Mouse (Mus musculus) kidney, postnatal 36 days (tissue): ENCODE measurements around the gene Acot11.
"Not testable (repeated sequence)": the region's sequence is repeated elsewhere in the genome, so short reads cannot be mapped to it uniquely, and the experiment has no call there.

Experiments
- DNase-seq, 2 experiments: peaks; one replicate each; pipeline ENCODE4 v3.0.0; 2021 to 2022; ENCODE audit warnings: mixed read lengths in 2 of 2

The Acot11 gene

DNA sequence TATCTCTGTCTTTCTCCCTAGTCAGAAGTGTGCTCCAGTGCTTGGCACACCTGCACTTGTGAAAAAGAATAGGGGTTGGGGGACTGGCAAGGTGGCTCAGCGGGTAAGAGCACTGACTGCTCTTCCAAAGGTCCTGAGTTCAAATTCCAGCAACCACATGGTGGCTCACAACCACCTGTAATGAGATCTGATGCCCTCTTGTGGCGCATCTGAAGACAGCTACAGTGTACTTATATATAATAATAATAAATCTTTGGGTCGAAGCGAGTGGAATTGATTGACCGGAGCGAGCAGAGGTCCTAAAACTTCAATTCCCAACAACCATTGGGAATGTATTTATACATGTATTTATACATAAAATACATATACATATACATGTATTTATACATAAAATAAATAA lies 29.0 kb downstream of the Acot11 start:
- not testable (repeated sequence) for DNase-seq

DNA sequence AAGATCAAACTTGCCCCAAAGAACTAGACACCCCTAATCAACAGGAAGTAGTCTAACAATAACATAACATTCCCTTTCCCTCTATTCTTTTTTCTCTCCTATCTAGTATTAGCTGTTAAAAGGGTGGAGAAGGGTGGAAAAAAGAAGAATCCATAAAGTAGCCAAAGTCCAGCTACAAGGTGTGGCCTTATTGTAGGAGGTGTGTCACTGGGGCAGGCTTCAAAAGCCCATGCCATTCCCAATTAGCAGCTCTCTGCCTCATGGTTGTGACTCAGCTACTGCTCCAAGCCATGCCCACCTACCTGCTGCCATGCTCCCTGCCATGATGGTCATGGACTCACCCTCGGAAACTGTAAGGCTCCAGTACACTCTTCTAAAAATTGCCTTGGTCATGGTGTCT lies 32.2 kb downstream of the Acot11 start:
- no peak for DNase-seq

DNA sequence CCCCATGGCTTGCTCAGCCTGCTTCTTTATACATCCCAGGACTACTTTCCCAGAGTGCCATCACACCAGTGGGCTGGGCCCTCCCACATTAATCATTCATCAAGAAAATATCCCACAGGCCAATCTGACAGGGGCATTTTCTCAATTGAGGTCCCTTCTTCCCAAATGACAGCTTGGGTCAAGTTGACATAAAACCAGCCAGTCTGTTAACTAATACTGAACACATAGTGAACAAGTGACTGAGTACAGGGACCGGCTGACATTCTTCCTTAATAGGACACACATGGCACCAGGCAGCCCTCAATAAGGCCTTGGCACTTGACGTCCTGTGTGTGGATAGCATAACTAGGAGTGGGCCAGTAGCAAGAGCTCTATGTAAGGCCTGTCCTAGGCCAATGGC lies 35.5 kb downstream of the Acot11 start:
- no peak for DNase-seq

DNA sequence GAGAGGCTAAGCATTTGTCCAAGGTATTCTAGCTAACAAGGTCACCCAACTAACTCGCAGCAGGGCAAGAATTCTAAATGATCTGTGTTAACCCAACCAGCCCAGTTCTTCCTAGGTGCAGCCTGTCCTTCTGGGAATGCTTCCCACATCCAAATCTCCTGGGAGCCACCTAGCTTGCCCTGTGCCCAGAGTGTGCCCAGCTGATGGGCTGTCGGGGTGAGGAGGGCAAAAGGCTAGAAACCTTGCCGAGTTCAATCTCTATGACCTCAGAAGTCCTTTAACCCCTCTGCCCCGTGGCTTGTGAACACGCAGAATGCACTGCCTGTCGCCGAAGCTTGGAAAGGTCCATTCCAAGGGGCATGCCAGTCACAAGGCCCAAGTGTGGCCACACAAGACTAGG lies 40.6 kb downstream of the Acot11 start:
- peak; percentile 22 to 24 for DNase-seq

DNA sequence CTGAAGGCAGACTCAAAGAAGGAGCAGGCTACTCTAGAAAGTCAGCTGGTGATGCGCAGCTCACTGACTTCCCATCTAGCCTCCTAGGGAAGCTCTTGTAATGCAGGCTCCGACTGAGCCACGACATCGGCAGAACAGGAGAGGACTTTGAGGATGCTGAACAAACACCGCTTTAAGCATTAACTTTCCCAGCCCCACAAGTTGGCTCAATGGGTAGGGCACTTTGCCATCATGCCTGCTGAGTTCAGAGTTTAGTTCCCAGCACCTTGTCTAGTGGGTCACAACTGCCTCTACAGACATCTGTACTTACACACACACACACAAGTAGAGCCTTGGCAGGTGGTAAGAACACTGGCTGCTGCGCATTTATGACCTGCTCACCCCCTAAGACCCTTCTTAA lies 53.1 kb downstream of the Acot11 start:
- DNase-seq, result no peak

DNA sequence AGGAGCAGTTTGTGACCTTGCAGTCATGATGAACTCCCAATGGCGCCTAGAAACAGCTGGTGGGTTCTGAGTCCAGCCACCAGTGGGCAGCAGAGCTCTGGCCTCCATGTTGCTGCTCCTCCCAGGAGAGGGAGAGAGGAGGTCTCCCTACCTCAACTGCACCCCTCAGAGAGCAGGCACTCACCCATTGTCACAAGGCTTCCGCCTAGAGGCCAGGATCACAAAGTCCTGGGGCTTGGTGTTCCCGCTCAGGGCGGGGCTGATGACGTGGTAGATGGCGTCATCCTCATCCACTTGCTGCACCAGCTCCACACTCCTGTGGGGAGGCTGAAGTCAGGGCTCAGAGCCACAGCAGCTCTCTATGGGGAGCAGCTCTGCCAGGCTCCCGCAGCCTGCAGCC lies 55.1 kb downstream of the Acot11 start:
- DNase-seq, result peak; percentile 51 to 75

DNA sequence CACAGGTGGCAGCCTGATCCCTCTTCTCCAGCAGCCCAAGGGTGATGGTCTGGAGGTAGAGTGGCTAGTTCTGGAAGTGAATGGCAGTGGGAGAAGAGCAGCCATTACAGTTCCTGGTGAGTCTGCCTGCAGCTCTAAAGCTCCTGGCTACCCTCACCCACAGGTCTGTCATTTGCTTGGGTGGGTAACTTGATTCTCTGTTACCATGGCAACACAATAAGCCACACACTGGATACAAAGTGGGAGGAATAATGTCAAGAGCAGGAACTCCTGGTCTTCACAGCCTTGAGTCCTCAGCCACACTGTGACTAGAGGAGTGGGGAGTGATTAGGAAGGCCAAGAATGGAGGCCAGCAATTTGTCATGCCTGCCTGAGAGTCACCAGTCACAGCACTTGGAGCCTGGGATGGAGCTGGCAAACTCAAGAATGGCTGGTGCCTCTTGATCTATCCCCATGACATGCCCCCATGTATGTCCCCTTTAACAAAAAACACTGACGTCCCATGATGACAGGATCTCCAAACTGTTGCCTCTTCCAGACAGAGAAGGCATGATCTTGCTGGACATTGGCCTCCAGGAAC lies 57.7 kb downstream of the Acot11 start:
- no peak for DNase-seq

DNA sequence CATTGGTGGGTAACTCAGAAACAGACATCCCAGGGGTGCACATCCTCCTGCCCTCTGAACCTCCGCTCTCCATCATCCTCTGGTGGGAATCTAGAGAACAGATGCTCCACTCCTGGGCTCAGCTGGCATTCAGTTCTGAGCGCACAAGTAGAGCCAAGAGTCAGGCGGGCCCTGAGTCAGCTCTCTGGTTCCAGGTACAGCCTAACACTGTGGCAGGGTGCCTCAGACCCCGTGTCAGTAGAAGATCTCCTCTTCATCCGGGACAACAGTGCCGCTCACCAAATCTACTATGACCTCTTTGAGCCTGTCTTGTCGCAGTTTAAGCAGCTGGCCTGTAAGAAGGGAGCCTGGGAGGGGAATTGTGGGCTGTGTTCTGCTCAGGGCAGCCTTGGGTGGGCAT lies 58.9 kb downstream of the Acot11 start:
- no peak for DNase-seq

DNA sequence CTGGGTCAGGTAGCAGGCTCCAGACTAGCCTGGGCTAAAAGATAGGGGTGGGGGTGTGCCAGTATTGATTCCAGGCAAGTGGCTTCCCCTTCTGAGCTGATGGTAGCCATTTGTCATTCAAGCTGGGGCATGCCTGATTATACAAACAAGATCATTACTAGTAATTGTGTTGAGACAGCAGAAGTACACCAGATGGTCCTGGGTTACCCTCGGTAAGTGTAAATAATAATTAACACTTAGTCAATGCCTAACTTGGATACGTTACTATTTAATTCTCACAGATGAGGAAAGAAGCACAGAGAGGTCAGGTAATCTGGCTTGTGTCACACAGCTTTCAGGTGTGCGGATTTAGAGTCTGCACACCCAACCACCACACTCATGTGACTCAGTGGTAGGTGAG lies 66.9 kb downstream of the Acot11 start:
- peak in 1 of 2 experiments; percentile 61 for DNase-seq

DNA sequence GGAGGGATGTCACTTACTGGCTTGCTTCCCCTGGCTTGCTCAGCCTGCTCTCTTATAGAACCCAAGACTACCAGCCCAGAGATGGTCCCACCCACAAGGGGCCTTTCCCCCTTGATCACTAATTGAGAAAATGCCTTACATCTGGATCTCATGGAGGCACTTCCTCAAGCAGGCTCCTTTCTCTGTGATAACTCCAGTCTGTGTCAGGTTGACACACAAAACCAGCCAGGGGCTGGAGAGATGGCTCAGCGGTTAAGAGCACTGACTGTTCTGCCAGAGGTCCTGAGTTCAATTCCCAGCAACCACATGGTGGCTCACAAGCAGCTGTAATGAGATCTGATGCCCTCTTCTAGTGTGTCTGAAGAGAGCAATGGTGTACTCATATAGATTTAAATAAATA lies 67.9 kb downstream of the Acot11 start:
- DNase-seq, result not testable (repeated sequence)

DNA sequence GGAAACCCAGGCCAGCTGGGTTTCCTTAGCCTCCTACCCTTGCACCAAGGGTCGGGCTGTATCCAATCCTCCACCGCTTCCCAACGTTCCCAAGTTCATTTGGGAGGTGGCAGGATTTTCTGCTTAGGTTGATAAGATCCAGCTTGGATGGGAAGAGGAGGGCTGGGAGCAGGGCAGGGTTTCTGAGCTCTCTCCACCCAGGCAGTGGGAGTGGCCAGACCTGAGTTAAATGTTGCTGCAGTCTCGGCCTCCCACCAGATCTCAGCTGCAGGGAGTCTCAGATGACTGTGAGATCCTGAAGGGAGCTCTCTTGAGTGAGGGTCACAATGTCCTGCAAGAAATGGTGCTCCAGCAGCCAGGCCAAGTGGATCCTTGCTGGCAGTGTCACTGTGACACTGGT lies 71.2 kb downstream of the Acot11 start, which contains the start of gene Fam151a:
TSS of gene Fam151a (plus strand) at position 254 of the 400 bp plus-strand sequence.
- DNase-seq, result peak; percentile 72 to 76

DNA sequence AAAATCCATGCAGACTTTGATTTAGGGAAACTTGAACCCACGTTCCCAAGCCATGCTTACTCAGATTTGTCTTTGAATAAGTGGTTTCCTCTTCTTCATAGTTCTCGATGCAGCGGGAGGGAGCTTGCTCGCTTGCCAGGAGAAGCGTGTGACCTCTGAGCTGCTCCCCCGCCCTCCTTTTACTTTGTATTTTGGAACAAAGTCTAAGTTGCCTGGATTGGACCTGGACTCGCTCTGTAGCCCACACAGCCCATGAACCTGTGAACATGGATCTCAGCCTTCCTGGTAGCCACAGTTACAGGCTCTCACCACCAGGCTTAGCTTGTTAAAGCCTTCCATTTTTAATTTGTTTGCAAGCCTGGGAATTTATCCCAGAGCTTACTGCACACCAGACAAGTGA lies 74.0 kb downstream of the Acot11 start, which contains the start of gene Mroh7:
TSS of gene Mroh7 (minus strand) at position 112 of the 400 bp plus-strand sequence.
- peak; percentile 79 to 90 for DNase-seq

DNA sequence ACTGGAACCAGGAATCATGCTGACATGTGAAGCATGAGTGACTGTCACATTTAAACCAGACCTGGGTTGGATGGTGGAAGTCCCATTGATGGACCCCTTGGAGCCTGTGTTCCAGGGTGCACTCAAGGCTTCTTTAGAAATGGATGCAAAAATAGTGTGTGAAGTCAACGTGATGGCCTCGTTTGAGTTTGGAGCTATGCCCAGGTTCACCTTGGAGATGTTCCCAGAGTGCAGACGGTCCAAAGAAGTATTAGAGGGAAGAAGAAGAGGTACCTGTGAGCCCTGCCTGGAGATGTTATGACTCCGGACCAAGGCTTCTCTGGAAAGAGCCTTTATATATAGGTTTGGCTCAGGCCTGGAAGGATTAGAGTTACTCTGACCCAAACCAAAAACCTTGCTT lies 84.2 kb downstream of the Acot11 start:
- DNase-seq, result peak; percentile 49 to 65

DNA sequence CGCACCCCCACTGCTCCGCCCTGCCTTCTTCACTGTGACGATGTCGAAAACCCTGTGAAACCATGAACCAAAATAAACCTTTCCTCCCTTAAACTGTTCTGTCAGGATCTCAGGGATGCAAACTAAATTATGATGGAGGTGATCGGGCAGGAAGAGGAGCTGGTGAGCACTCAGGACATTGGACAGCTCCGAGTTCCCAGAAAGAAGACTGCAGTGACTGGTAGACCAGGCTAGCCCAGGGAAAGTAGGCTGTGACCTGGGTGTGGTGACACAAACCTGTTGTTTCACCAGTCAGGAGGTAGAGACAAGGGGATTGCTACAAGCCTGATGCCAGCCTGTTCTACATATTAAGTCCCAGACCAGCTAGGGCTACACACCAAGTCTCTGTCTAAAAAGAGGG lies 91.2 kb downstream of the Acot11 start:
- DNase-seq, result no peak

DNA sequence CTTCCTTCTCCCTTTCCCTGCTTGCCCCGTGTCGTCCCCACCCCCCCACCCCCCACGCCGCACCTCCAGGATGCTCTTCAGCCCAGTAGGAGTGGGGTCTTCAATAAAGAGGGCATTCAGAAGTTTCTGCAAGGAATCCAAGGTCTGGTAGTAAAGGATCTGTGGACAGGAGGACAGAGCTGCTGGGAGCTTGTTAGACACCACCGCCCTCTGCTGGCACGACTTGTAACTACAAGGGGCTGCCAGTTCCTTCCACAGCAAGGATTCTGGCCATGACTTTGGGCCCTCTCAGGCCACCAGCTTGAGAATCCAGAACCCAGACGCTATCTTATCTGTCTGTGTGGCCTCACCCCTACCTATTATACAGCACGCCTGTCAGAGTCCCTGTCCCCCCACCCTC lies 96.4 kb downstream of the Acot11 start:
- DNase-seq, result peak; percentile 69 to 91

DNA sequence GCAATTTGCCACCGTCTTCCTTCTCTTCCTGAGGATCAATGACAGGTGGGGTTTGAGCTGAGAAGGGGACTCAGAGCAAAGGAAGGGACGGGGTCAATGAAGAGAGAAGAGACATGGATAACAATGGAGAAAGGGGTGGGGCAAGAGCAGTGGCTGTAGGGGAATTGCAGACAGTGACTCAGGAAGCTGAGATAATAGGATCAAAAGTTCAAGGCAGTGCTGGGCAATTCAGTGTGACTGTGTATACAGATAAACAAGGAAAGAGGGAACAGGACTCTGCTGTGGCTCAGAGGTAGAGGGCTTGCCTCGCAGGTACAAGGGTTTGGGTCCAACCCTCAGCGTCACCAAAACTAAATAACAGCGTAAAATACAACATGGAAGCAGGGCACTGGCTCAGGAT lies 96.8 kb downstream of the Acot11 start:
- DNase-seq, result no peak

DNA sequence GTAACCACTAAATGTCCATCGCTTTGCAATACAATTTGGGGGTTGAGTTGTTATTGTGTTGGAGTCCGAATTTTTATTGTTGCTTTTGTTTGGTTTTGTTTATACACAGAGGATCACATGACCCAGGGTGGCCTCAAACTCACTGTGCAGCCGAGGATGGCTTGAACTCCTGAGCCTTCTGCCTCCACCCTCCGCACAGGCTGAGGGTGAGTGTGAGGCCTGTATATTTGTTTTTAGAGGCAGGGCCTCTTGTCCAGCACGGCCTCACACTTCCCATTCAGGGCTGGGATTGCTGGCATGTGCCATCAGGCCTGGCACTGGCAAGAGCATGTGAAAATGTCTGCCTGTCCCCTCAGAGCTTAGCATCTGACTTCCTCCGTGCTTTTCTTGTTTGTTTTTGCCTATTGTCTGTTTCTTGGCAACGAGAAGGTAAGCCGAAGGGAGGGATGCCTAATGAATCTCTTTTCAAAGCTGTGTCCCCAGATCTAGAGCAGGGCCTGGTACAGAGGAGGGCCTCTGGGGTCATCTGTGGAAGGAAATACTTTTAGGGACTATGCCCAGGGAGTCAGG lies 99.6 kb downstream of the Acot11 start:
- no peak for DNase-seq

DNA sequence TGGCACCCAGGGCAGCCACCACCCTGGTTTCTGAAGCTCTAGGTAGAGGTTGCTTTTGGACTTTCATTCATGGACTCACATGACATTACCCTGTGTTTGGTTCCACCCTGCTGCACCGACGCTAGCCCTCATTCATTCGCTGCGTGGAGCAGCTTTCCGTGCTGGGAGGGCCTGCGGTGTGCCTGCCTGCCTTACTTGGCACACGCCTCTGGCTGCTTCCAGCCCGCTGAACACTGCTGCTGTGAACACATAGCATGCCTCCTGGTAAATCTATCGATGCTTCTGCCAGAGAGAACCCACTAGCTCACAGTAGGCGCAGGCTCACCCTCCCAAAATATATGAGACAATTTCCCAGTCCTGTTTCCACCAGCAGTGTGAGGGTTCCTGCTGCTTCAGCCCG lies 100.4 kb downstream of the Acot11 start:
- DNase-seq, result peak; percentile 53 to 59

DNA sequence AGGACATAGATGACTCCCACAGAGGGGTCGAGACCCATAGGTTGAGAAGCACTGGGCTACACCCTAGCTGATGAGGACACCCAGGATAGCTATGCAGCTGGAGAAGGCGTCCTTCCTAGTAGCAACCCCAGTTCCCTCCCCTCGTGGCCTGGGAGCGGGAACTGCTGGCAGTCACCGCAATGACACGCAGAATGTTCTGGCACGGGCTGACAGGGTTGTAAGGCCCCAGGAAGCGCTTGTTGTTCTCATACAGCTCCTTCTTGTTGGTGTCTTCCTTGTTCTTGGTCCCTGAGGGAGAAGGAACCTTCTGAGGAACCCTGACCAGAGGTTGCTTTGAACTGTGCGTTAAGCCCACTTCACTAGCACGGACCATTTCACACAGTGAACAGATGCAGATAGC lies 100.8 kb downstream of the Acot11 start:
- no peak for DNase-seq

DNA sequence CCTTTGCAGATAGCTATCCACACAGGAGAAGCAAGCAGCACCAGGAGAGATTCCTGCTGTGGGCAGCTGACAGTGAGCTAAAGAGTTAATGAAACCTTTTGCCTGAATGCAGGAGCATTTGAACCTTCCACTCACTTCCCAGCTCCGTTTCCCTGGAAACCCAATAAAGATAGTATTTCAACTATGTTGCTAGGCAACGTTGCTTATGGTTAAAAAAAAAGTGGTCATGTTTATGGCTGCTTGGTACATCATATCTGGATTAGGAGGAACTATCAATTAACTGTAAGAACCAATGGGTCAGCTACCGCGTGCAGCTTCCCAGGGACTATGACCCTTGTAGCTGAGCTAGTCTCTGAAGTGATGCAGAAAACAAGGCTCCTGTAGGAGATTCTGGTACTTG lies 104.0 kb downstream of the Acot11 start:
- DNase-seq, result no peak

DNA sequence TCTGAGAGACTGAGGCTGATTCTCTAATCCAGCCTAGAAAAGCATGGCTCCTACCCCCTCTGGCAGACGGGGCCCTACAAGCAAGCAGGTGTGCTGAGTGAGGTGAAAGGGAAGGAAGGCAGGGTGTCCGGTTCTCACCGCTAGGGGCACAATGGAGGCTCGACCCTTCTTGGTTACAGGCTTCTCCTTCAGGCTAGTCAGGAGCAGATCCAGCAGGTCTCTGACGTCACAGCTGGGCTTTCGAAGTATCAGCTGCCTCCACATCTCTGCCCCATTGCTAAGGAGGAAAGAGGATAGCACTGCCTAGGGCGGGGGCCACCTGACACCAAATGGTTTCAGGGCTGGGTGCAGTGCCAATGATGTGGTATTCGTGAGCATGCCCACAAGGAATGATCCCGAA lies 104.8 kb downstream of the Acot11 start:
- DNase-seq, result peak; percentile 42 to 70
